Mouse (Mus musculus) adrenal gland, postnatal 14 days (tissue): ENCODE measurements around the gene Aktip. TPM values are rescaled to one million over a fixed set of nuclear protein-coding genes. Genes with fewer than 3 reads are reported as not detected.

Experiments used
- DNase-seq: peaks from one replicate; pipeline ENCODE4 v3.0.0; 2021; ENCODE audit warnings: mixed read lengths
- total RNA-seq: library from RNA; stranded (reverse); gene quantifications from 2 replicates; pipeline ENCODE4 v1.2.3, GENCODE M21; 2021

The Aktip gene
- total RNA-seq, 1 experiment from 2014 or later, result 33.8 TPM

DNA sequence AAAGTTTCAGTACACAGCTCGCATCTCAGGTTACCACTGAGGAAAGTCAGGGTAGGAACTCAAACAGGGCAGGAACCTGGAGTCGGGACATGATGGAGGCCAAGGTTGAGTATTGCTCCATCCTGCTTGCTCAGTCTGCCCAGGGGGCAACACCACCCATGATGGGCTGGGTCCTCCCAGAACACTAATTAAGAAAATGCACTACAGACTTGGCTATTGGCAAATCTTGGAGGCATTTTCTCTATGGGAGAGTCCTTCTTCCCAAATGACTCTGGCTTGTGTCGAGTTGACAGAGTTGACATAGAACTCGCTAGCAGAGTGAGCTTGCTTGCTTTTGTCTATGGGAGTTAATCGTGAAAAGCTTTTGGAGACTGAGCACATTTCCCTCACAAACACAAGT lies 6.8 kb downstream of the Aktip start:
- no peak for DNase-seq

DNA sequence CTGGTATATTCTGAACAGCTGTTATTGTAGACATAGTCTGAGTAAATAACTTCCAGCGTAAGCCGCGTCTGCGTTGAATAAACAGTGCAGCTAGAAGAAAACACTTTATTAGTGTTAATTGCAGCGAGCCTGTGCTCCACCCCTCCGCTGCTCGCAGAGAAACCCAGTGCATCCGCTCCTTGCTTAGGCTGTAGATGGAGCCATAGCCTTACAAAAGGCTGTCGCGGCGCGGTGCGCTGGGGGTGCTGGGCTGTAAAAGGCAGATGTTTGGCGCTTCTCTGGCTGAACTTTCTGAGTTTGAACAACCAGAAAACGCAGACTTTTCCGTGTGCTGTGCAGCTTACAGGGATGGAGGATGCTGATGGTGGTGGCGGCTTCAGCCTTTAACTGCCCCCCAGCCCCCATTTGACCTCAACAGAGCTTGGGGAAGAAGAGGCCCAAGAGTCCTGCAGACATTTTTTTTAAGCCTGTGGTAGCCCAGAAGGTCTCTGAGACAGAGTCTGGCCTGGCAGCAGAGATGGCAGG lies 8.9 kb downstream of the Aktip start:
- DNase-seq, result peak; percentile 81

- DNase-seq, result peak; percentile 19
Measured at GRCm38 (mm10) chr8:91188152-91188551, 11.6 kb downstream of the Aktip start.

DNA sequence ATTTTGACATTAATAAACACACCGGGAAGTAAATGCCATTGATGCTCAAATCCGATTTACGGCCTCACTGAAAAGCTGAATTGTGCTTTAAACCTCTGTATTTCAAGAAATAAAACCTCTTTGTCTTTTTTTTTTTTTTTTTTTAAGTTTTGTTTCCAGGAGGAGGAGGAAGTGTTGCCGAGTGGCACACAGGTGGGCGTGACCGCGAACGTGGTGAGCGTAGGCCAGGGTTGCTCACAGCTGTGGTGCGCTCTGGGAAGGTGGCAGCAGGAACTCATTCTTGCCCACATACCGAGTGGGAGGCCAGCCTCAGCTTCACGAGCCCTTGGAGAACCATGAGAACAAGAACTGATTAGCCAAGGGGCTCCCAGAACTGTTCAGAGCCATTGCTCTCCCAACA lies 13.4 kb downstream of the Aktip start:
- no peak for DNase-seq

- no peak for DNase-seq
Measured at GRCm38 (mm10) chr8:91177708-91178107, 22.1 kb downstream of the Aktip start.

DNA sequence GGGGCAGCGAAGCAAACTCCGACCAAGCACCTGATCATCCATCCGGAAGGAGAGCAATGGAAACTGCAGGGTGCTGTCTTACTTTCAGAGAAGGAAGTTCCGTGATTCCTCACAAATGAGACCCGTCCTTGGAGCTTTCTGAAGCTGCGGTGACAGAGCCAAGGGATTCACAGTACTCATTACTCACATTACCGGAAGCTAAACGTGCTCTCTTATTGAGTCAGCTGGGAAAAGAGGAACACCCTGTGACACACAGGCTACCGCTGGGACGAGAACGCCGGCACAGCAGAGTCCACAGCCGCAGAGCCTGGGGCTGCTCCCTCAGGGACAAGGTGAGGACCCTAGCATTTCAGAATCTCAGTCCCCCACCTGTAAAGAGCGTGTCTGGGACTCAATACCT lies 23.6 kb downstream of the Aktip start:
- no peak for DNase-seq

- no peak for DNase-seq
Measured at GRCm38 (mm10) chr8:91171605-91172004, 28.2 kb downstream of the Aktip start.

GRCm38 (mm10) chr8:91170914-91171313 lies 28.9 kb downstream of the Aktip start:
- DNase-seq, result no peak

DNA sequence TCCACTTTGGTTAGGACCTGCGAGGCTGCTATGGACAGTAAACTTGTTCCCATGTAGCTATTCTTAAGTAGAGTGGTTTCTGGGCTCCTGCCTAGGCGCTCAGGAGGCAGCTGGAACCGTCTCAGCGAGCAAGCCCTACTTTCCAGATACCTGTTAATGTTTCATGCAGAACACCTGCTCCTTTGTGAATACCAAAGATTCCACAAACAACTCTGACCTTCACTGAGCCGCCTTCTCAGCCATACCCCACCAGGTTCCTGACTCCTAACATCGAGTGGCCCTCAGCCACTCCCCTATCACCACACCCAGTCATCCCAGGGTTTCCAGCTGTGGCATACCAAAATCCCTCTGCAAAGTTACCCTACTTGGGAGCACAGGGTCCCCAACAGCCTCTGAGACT lies 29.6 kb downstream of the Aktip start:
- DNase-seq, result no peak

DNA sequence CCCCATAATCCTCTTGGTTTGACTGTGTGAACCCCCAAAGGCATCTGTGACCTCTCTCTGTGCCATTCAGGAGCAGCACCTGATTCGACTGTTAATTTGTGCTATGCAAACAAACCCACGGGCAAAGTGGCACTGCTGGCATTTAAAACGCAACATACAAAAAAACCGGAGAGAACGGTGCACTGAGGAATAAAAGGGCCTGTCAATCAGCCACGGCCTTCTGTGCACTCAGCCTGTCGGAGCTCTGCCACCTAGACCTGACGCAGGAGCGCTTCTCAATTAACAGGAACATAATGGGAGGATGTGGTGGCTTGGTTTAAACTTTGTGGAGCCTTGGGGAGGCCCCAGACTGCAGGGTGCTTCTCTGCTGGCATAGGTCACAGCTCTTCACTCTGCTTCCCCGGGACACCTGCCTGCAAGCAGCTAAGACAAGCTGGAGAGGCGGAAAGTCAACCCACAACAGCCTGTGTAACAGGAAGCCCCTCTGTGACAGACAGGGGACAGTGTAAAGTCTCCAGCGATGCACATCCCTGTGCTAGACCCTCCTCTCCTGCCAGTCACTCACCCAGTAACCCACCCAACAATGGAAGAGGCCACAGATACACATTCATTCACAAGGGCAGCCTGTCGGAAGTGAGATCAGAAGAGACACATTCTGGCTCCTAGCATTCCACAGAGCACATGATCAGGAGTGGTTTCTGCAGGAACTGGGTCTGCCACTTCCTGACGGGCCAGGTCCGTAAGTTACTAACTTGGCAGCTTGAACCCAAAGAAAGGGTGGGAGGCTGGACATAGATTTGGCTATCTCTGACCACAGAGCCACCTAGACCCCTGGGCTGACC lies 39.6 kb downstream of the Aktip start:
- no peak for DNase-seq

DNA sequence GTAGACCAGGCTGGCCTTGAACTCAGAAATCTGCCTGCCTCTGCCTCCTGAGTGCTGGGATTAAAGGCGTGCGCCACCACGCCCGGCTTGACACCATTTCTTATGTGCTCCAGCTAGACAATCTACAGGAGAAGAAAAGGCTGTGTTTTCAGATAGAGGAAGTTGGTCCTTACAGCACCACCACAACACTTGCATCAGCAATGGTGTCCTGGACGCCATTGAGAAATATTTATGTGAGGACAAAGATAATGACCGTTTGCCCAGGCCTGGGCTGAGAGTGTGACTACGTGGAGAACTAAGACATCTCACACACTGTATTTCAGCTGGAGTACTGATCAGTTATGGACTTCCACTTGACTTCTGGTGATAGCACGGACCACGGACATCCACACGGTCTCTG lies 41.2 kb downstream of the Aktip start:
- no peak for DNase-seq

DNA sequence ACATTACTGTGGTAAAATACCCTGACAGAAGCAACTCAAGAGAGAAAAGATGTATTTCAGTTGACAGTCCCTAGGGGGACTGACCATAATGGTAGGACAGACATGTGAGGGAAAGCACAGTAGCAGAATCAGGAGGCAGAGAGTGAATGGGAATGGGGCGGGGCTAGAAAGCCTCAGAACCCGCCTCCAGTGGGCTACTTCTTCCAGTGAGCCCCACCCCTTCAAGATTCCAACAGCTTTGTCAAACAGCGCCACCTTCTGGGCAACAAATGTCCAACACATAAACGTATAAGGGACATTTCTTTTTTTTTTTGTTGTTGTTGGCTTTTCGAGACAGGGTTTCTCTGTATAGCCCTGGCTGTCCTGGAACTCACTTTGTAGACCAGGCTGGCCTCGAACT lies 45.2 kb downstream of the Aktip start:
- DNase-seq, result peak; percentile 53

DNA sequence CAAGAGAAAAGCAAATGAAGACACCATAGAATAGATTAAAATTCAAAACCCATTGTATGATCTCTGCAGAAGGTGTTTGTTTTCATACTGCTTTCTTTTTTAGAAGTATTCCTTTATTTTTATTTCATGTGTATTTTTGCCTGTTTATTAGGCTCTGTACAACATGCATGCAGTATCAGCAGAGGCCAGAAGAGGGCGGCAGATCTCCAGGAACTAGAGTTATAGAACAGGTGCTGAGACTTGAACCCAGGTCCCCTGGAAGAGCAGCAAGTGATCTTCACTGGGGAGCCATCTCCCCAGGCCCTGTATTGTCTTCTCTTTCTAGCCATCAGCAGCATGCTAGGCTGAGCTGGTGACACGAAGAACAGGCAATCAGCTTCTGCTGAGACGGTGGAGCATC lies 45.9 kb downstream of the Aktip start:
- no peak for DNase-seq

- no peak for DNase-seq
Measured at GRCm38 (mm10) chr8:91151531-91151930, 48.2 kb downstream of the Aktip start.

- no peak for DNase-seq
Measured at GRCm38 (mm10) chr8:91149298-91149697, 50.5 kb downstream of the Aktip start.

DNA sequence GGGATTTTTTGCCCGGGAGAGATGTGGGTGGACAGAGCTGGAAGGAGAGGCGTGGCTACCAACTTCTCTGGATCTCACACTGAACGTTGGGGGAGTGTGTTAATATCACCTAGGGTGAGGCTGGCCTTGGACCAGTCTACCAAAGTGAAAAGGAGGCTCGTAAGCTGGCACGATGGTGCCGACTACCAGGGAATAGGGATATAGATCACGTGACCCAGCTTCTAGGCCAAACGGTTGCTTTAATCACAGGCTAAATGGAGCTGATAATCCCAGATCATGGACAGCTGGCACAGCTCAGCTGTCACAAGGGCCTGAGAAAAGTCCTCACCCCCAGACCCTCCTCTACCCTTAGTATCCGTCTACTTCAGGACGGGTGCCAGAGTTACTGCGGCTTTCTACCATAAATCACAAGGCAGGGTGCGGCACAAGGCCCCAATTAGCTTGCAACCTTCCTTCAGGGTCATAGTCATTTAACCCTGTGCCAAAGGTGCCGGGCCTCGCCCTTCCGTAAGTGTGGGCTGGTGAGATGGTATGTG lies 51.1 kb downstream of the Aktip start:
- peak; percentile 43 for DNase-seq

GRCm38 (mm10) chr8:91147715-91148114 lies 52.1 kb downstream of the Aktip start:
- DNase-seq, result peak; percentile 61

DNA sequence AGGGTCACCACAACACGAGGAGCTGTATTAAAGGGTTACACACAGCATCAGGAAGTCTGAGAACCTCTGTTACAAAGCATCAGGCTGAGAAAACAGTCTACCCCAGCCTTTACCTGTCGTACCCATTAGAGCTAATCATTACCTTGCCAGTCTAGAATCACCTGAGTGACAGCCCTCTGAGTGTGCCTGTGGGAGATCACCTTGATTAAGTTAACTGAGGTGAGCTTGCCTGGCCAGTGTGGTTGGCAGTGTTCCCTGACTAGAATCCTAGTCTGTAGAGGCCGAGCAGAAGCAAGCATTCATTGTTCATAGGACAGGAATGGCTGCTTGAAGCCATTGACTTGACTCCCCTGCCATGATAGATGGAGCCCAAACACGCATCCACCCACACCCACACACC lies 58.9 kb downstream of the Aktip start:
- DNase-seq, result no peak

DNA sequence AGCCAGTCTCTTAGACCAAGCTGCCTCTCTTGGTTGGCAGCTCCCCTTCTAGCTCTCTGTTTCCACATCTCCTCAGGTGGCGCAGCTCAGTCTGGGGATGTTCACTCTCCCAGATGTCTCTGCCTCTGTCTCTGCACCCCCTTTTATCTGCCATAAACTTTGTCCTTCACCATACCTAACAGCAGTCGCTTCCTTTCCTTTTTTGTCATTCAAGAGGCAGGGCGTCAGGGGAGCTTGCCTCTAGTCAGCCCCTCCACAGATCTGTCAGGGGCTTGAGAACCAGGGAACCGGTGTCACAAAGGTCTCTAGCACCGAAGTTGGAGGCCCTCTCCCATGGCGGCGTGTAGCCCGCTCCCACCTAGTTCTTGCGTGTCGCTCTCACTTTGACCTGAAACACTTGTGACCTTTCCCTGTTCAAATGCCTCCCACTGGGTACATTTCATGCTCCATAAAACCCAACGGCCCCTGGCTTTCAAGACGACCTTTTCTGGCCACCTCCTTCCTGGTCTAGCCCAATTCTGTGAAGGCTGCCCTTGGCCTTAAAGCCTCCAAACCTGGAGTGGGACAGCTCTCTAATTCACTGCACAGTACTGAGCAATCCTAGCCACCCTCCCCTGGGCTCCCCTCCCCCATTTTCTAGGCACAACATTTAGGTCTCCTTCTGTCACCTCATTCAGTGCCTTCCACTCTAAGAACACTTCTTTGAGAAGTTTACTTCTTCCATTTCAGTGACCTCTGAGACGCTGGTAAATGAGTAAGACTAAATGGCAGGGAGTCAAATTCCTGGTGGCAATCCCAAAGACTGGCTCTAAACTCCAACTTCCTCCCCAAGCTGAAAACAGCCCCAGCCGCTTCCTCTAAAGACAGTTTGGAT lies 64.2 kb downstream of the Aktip start:
- no peak for DNase-seq

DNA sequence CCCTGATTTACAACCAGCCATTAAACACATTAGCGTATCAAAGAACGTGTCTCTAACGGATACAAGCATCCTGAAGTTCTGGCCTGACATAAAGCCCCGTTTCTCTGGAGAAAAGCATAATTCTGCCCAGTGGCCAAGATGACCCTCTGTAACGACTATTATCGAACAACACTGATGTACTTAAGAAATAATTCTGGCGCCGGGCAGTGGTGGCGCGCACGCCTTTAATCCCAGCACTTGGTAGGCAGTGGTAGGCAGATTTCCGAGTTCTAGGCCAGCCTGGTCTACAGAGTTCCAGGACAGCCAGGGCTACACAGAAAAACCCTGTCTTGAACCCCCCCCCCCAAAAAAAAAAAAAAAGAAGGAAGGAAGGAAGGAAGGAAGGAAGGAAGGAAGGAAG lies 65.1 kb downstream of the Aktip start:
- no peak for DNase-seq

- peak; percentile 99 for DNase-seq
Measured at GRCm38 (mm10) chr8:91134070-91134475, 65.7 kb downstream of the Aktip start.

GRCm38 (mm10) chr8:91133441-91134069 lies 66.2 kb downstream of the Aktip start:
- no peak for DNase-seq
